Mouse (Mus musculus) mesoderm, embryonic 11.5 days (tissue): Measurements from ENCODE around the gene Lama5.
A peak's percentile ranks its signal among the peaks of the same experiment; 100 is the strongest.
"Not testable (repeated sequence)": the region's sequence is repeated elsewhere in the genome, so short reads cannot be mapped to it uniquely, and the experiment has no call there.

Source experiments
- DNase-seq: peaks from one replicate; pipeline ENCODE4 v3.0.0-alpha.2; 2012; ENCODE audit warnings: low read depth, low spot score

The Lama5 gene

DNA sequence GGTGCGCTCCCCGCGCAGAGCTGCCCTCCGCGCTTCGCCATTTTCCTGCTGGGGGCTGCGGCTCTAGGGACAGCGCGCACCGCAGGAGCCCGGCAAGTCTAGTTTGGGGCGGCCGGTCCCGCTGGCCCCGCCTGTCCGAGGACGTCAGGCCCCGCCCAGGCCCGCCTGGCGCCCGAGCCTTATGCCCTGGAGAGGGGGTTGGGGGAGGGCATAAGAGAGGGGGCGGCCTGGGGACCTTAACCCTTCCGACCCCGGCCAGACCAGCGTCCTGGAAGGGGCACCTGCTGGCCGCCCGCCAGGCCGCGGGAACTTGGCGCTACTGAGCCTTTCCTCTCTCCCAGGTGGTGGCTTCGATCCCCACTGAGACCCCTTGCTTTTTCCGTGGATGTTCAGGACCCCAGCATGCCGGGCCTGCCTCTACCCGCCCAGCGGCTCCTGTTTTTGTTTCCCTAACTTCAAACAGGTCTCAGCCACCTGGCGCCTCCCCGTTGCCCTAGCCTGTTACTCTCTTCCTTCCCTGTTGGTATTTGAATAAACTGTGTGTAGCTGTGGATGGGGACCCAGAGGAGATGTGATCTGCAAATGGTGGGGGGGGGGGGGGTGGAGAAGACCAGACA, at the start of gene Lama5:
Gene Lama5 (minus strand): TSS at position 98 of the 617 bp plus-strand sequence.
- peak; percentile 71 for DNase-seq

- DNase-seq: no peak
Observed at GRCm38 (mm10) chr2:180274523-180274922, 48.9 kb upstream of the Lama5 start.

GRCm38 (mm10) chr2:180273394-180274244, 48.0 kb upstream of the Lama5 start, which contains the start of gene Cables2:
Gene Cables2, minus strand, starts transcription at chr2:180273496.
- DNase-seq: peak; percentile 98

- DNase-seq: no peak
Observed at GRCm38 (mm10) chr2:180272884-180273321, 47.2 kb upstream of the Lama5 start.

DNA sequence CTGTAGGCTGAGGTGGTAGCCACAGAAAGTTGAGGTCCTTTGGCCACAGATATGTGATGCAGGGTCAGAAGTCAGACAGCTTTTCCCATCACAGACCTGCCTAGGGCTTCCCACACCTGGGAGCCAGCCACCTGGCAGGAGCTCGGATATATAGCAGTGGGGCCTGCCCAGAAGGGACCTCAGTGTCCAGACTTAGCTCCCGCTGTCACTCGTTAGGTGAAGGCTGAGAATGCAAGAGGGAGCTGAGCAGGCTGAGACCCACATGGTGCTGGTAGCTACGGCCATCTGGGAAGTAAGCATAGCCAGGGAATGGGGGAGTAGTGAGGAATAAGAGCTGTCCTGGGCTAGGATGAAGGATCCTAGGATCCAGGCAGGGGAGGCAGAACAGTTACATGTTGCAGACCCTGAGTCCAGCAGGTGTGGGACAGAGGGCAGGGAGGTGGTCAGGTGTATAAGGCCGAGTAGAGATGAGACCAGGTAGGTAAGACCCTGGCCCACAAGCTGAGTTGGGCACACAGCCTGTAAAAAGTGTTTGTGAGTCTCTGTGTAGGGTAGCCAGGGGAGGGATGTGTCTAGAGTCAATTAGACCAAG, 46.2 kb upstream of the Lama5 start:
- DNase-seq: no peak

DNA sequence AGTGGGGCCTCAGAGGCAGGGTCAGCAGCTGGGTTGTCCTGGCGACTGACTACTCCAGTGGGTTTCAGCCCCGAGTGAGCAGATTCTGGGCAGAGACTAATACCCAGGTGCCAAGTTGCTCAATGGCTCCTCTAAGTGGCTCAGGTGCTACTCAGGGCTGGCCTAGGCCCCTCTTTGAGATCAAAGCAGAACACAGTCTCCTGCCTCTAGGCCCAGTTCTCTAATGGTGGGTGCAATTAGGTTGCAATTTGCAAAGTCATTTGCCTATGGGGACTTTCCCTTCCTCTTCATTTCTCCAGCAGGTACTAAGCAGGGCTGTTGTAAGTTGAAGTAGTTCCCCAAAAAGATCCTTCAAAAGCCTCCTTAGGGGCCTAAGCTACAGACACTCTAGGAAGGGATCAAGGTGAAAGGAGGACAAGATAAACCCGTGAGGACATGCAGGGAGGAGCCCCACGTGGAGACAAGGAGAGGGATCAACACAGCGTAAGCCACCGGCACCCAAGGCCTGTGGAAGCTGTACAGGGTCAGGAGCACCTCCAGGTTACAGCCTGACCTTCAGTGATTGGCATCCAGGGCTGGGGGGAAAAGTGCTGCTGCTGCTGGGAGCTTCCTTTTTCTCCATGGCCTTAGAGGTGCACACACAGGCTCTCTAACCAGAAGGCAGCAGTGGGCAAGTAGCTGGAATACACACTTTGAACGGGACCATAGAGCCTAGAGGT, 45.0 kb upstream of the Lama5 start:
- no peak for DNase-seq

DNA sequence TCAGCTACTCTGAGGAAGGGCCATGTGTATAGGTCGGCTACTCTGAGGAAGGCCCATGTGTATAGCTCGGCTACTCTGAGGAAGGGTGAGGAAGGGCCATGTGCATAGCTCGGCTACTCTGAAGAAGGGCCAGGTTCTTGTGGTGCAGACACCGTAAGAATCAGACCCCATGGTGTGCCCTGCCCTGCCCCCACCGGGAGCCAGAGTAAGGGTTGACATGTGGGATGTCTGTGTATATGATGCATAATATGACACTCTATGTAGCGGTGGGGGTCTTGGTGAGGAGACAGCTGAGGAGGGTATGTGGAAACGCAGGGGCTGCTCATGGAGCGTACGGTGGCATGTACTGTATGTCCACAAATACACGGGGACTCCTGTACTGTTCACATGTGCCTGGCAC, 43.7 kb upstream of the Lama5 start:
- no peak for DNase-seq

GRCm38 (mm10) chr2:180267955-180268354, 42.3 kb upstream of the Lama5 start:
- no peak for DNase-seq

DNA sequence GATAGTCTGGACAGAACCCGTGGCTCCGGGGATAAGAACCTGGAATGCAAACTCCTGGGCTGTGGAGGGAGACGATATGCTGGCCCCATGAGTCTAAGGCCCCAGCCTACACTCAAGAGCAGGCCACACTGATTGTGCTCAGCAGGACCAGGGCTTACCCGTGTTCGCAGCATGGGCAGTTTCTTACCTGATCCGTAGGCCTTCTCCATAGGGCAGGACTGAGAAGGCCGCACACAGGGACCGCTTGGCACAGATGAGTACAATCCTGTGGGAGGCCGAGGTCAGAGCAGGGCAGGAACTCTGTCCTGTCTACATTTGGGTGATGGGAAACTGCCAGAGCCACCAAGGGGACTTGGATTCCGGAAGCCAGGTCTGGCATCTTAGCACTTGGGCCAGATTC, 37.2 kb upstream of the Lama5 start:
- DNase-seq: no peak

DNA sequence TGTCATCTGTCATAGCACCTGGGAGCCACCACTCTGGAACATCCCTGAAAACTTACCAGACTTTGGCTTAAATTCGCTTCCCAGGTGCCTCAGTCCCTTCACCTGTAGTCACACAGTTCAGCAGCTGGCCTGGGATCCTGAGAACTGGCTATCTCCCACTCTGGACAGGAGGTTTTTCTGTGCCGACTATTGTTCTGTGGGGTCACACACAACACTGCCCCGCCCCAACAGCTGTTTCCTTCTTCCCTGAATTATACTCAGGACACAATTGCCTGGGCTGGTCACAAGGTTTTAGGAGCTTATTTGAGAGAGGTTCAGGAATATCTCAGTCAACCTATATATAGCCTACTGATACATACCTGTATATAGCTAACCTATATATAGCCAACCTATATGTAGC, 36.8 kb upstream of the Lama5 start:
- DNase-seq: no peak

DNA sequence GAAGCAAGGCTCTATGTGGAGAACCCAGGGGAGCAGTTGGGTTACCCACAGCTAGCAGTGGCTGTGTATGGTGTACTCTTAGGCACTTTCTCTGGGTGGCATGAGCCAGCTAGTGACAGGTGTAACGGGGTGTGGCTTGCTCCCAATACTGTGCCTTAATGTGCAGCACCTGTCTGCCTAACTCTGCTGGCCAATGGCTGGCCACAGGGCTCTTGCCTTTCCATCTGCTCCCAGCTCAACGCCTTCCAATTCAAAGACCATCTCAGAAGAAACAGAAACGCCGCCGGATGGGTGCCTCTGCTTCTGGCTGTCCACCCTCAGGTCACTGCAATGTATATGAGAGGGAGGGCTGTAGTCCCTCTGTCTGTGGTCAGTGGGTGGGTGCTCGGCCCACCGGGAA, 36.2 kb upstream of the Lama5 start:
- no peak for DNase-seq

- no peak for DNase-seq
Observed at GRCm38 (mm10) chr2:180260610-180261480, 35.2 kb upstream of the Lama5 start.

DNA sequence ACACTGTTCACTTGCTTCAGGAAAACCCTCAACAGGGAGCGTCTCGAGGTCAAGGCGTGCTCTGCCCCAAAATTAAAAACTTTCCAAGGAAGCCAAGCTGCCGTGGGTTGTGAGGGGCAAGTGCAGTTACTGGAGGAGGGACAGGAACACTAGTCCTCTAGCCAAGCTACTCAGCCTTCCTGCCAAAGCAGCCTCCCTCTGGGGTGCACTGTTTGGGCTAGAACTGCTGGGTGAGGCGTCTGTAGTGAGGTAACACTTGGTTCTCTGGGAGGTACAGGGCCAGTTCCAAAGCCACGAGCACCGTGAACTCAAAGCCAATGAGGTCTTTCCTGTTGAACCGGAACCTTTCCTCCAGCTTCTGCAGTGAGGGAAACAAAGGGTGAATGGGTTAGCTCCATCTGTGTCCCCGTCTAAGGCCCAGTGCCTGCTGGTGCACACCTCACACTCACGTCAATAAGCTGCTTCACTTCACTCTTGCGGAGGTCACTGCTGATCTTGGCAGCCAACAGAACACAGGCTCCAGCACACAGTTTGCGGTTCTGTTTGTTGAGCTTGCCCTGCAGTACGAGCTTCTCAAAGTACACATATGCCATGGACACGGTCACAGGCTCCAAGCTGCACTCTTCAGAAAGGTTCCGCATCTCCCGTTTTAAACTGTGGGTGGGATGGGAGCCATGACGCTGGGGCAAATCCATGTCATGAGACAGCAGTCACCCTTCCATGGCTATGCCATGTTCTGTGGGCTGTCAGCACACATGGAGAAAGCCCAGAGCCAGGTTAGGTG, 34.4 kb upstream of the Lama5 start:
- DNase-seq: not testable (repeated sequence)

GRCm38 (mm10) chr2:180258951-180259484, 33.4 kb upstream of the Lama5 start:
- DNase-seq: not testable (repeated sequence)

- no peak for DNase-seq
Observed at GRCm38 (mm10) chr2:180257963-180258865, 32.6 kb upstream of the Lama5 start.

- peak; percentile 99 for DNase-seq
Observed at GRCm38 (mm10) chr2:180257001-180257521, 31.4 kb upstream of the Lama5 start, which contains the start of gene Rps21. Gene Rps21, plus strand, starts transcription at chr2:180257377.

DNA sequence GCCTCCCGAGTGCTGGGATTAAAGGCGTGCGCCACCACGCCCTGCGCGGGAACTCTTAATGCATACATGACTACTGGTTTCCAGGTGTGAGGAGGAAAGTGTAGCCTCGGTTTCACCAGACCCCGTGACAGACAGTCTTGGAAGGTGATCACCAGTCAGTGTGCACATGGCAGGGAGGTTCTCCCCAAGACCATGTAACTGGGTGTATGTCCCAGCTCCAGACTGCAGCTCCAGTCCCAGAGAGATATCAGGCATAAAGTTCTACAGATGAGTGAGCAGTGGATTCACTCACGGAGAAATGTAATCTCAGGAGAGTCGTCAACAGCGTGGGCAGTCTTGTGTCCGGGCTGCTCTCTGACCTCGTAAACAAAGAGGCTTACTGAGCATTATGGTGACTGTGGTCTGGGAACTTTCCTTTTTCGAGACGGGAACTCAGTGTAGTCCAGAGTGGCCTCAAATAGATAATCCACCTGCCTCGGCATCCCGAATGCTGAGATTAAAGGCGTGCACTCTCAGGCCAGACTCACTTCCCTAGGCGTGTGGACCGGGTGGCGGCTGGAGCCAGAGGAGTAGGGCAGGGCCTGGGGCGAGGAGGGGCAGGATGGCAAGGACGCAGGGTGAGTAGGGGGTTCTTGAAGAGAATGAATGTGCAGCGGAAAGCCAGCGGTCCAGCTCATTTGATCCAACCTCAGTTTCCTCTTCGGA, 30.8 kb upstream of the Lama5 start:
- DNase-seq: peak; percentile 26

GRCm38 (mm10) chr2:180255701-180256100, 30.0 kb upstream of the Lama5 start:
- DNase-seq: no peak
